In the genomic region with DNA sequence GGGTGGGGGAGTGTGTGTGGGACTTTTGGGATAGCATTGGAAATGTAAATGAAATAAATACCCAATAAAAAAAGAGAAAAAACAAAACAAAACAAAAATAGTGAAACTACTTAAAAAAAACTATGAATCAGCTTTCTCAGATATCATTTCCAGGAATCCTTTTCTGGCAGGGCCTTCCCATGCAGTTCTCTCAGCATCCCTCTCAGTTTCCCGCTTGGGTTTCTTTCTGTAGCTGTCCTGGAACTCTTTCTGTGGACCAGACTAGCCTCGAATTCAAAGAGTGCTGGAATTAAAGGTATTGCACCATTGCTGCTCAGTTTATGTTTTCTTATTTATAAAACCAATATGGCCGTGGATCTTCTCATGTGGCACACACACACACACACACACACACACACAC, we compare ENCODE assay signal across 19 mouse cellular contexts. TPM values are rescaled to one million over a fixed set of nuclear protein-coding genes. Genes with fewer than 3 reads are reported as not detected.
"Had no signal": no experiment of that assay in that cellular context is flagged by ENCODE, and none has a peak within 500 bp of the region (broad histone marks: within the 10 kb centered on the region; RNA-seq: fewer than 3 reads in every experiment).

No protein-coding gene starts in this region.

- H3K9me3 ChIP-seq: neural tube, embryonic 13.5 days; neural tube, embryonic 15.5 days; stomach, embryonic 15.5 days had no signal

- DNase-seq: retina, postnatal 1 day; right cerebral cortex, adult 18-20 months; right cerebral cortex, postnatal 14 days; right cerebral cortex, postnatal 25 days; right cerebral cortex, postnatal 4 days; spleen, adult 18-20 months; thymus, adult 18-20 months; thymus, adult 2 months; thymus, postnatal 14 days; thymus, postnatal 25 days; thymus, postnatal 36 days; thymus, postnatal 4 days had no signal

- H3K9ac ChIP-seq: neural tube, embryonic 13.5 days; neural tube, embryonic 15.5 days; stomach, embryonic 15.5 days had no signal

- H3K4me3 ChIP-seq: neural tube, embryonic 13.5 days; neural tube, embryonic 15.5 days; stomach, embryonic 15.5 days had no signal

- H3K27ac ChIP-seq: neural tube, embryonic 13.5 days; neural tube, embryonic 15.5 days; stomach, embryonic 15.5 days; stomach, postnatal 0 days had no signal

- H3K4me2 ChIP-seq: neural tube, embryonic 13.5 days; stomach, embryonic 15.5 days had no signal

- H3K36me3 ChIP-seq: neural tube, embryonic 13.5 days; neural tube, embryonic 15.5 days; stomach, embryonic 15.5 days had no signal

RNA-seq across cellular contexts. Expression of a gene that starts 1.0 kb away (rescaled TPM):
- total RNA-seq: neutrophil, adult 5-6 weeks had no signal
- polyA plus RNA-seq: spleen, adult 2 months; stomach, embryonic 14.5 days had no signal
